15 mouse cellular contexts compared by ENCODE assay signal in the genomic region with DNA sequence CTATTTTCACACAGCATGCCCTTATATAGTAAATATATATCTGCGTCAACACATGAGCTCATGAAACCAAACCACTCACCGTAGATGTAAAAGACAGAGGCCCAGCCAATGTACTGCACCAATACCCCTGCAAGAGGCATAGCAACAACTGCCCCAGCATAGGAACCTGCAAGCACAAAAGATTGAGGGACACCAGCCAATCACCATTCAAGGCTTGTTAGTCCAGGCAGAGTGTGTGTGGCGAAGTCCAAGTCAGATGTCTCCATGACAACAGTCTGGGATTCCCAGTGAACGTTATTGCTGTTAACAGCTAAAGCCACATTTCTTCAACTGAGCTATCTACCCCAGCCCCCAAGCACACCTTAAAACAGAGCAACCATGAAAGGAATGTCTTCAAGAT. TPM values are rescaled to one million over a fixed set of nuclear protein-coding genes. Genes with fewer than 3 reads are reported as not detected.
DNase-seq lines count a peak whose midpoint lies in the region; ATAC-seq lines count a peak whose summit lies in the region.
"Had no signal": no experiment of that assay in that cellular context is flagged by ENCODE, and none has a peak within 500 bp of the region (broad histone marks: within the 10 kb centered on the region; RNA-seq: fewer than 3 reads in every experiment).

No protein-coding gene starts in this region.

- no peaks in the 10 kb centered on the region for H3K27me3 ChIP-seq in forebrain, embryonic 15.5 days
- H3K27me3 ChIP-seq in forebrain, embryonic 10.5 days (ENCODE audit: poor library complexity, severe bottlenecking): no peaks in the 10 kb centered on the region
- no peaks in the 10 kb centered on the region for H3K27me3 ChIP-seq in neural tube, embryonic 14.5 days (ENCODE audit: control insufficient read depth, insufficient read depth, low read length)

- H3K9ac ChIP-seq in forebrain, embryonic 15.5 days (replicated peaks): no peak overlapping the region
- H3K9ac ChIP-seq in neural tube, embryonic 14.5 days (replicated peaks; ENCODE audit: low read depth, low read length): no peak overlapping the region

- no peak overlapping the region for H3K27ac ChIP-seq in forebrain, embryonic 15.5 days (replicated peaks)
- no peak overlapping the region for H3K27ac ChIP-seq in forebrain, embryonic 10.5 days
- H3K27ac ChIP-seq in neural tube, embryonic 14.5 days (ENCODE audit: low read depth, low read length): no peak overlapping the region
- H3K27ac ChIP-seq: gastrocnemius, adult 2 months had no signal

- DNase-seq in forebrain, embryonic 10.5 days (ENCODE audit: extremely low spot score, low spot score): no peak
- peak; percentile 27 to 58 for DNase-seq in right cerebral cortex, postnatal 10 days (ENCODE audit: low spot score in 2 of 2)
- no peak for DNase-seq in right cerebral cortex, postnatal 4 days
- peak; percentile 5 to 17 for DNase-seq in layer of hippocampus, postnatal 10 days (ENCODE audit: low spot score in 2 of 2)
- no peak for DNase-seq in spleen, postnatal 4 days (ENCODE audit: low spot score in 2 of 2)
- DNase-seq in gastrocnemius, postnatal 10 days: no peak
- DNase-seq: cerebellum, postnatal 36 days; gastrocnemius, adult 2 months; kidney, adult 18-20 months; thymus, postnatal 25 days had no signal

- H3K4me3 ChIP-seq in forebrain, embryonic 15.5 days: no peak overlapping the region
- H3K4me3 ChIP-seq in forebrain, embryonic 10.5 days: no peak overlapping the region
- H3K4me3 ChIP-seq in neural tube, embryonic 14.5 days (ENCODE audit: low read depth, low read length): no peak overlapping the region
- H3K4me3 ChIP-seq: gastrocnemius, adult 2 months had no signal

- H3K36me3 ChIP-seq in forebrain, embryonic 15.5 days: no peaks in the 10 kb centered on the region
- no peaks in the 10 kb centered on the region for H3K36me3 ChIP-seq in forebrain, embryonic 10.5 days (replicated peaks)
- H3K36me3 ChIP-seq in neural tube, embryonic 14.5 days (ENCODE audit: control insufficient read depth, insufficient read depth, low read length): no peaks in the 10 kb centered on the region

- no peaks in the 10 kb centered on the region for H3K4me1 ChIP-seq in forebrain, embryonic 15.5 days
- H3K4me1 ChIP-seq in forebrain, embryonic 10.5 days: peaks cover 6% of the 10 kb centered on the region
- no peaks in the 10 kb centered on the region for H3K4me1 ChIP-seq in neural tube, embryonic 14.5 days (ENCODE audit: control insufficient read depth, insufficient read depth, low read length)

- ATAC-seq in forebrain, embryonic 15.5 days (replicated peaks): 0 out of 2 replicates have a peak, but pooled peaks have one; percentile 13
- peak; percentile 68; the same call in 1 of the 2 replicates for ATAC-seq in neural tube, embryonic 14.5 days (ENCODE audit: low read depth)
- ATAC-seq: lung, postnatal 0 days had no signal

- no peak overlapping the region for H3K4me2 ChIP-seq in forebrain, embryonic 15.5 days (replicated peaks)
- no peak overlapping the region for H3K4me2 ChIP-seq in neural tube, embryonic 14.5 days (ENCODE audit: low read depth, low read length)

- WGBS in forebrain, embryonic 15.5 days: 43% methylated on average over 4 of the region's 4 CpGs
- WGBS in forebrain, embryonic 10.5 days: 69% methylated on average over 4 of the region's 4 CpGs
- WGBS in neural tube, embryonic 14.5 days: 34% methylated on average over 4 of the region's 4 CpGs

- no peaks in the 10 kb centered on the region for H3K9me3 ChIP-seq in forebrain, embryonic 15.5 days
- H3K9me3 ChIP-seq in forebrain, embryonic 10.5 days: no peaks in the 10 kb centered on the region
- no peaks in the 10 kb centered on the region for H3K9me3 ChIP-seq in neural tube, embryonic 14.5 days (ENCODE audit: control insufficient read depth, low read length)

RNA-seq across cellular contexts. Expression of a gene that starts 28.3 kb away (rescaled TPM):
- 0.29 and 0.38 TPM in 2 replicates for polyA plus RNA-seq in forebrain, embryonic 15.5 days (2015; fragmentation: Nextera tagmentation; extraction: Ambion mirVana)
- polyA plus RNA-seq in forebrain, embryonic 10.5 days (2016; fragmentation: Nextera tagmentation; extraction: Ambion mirVana): 0.07 TPM in 1 of 2 replicates, not detected in the other
- total RNA-seq in layer of hippocampus, postnatal 10 days (2021): 1 to 10 TPM; 2.9 to 3.1 TPM
- 0.13 and 0.37 TPM in 2 replicates for polyA plus RNA-seq in neural tube, embryonic 14.5 days (2014; fragmentation: Nextera tagmentation; extraction: Ambion mirVana)
- total RNA-seq in gastrocnemius, postnatal 10 days (2021): under 1 TPM; 0.09 to 0.32 TPM
- total RNA-seq: ES-E14; gastrocnemius, adult 2 months had no signal
- polyA plus RNA-seq: limb, embryonic 11.5 days; lung, postnatal 0 days had no signal

RNA-seq across cellular contexts. Expression of a gene that starts 59.4 kb away (rescaled TPM):
- polyA plus RNA-seq in forebrain, embryonic 15.5 days (2015; fragmentation: Nextera tagmentation; extraction: Ambion mirVana): 0.11 and 0.17 TPM in 2 replicates
- not detected in 2 replicates for polyA plus RNA-seq in forebrain, embryonic 10.5 days (2016; fragmentation: Nextera tagmentation; extraction: Ambion mirVana)
- total RNA-seq in layer of hippocampus, postnatal 10 days (2021): under 1 TPM; 0.22 to 0.41 TPM
- not detected in 2 replicates for polyA plus RNA-seq in neural tube, embryonic 14.5 days (2014; fragmentation: Nextera tagmentation; extraction: Ambion mirVana)
- not detected for total RNA-seq in gastrocnemius, postnatal 10 days (2021)
- total RNA-seq: ES-E14 had no signal
- polyA plus RNA-seq: limb, embryonic 11.5 days had no signal

Comparison
In these comparisons a context has a peak if more than half of its experiments do, and no peak if none do; other contexts are left out.
1. DNase-seq: peak in right cerebral cortex, postnatal 10 days (2 of 2) and layer of hippocampus, postnatal 10 days (2 of 2); none in forebrain, embryonic 10.5 days (single experiment), right cerebral cortex, postnatal 4 days (single experiment), spleen, postnatal 4 days (0 of 2) and gastrocnemius, postnatal 10 days (single experiment).